Mouse (Mus musculus): Measurements from ENCODE around the gene Islr.

DNA sequence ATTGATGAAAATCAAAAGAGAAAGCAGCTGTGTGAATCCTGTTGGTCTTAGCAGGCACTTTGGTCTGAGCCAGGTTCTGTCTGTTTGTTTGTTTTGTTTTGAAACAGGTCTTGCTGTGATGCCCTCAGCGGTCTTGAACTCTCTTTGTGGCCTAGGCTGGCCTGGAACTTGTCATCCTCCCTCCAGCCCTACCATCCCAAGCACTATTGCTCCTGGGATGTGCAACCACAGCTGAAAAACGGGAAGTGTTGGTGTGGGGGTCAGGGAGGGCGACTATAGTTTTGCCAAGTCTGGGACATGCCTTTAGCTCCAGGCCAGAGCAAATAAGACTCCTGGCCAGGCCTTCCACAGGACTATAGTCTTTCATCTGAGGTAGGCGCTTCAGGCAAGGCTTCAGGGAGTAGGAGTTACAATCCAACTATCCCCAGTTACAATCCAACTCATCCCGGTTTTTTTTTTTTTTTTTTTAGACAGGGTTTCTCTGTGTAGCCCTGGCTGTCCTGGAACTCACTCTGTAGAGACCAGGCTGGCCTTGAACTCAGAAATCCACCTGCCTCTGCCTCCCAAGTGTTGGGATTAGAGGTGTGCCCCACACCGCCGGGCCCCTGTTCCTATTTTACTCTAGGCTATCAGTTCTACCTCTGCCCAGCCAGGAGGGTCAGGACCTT lies 44.8 kb upstream of the Islr start:
- TF ChIP-seq CTCF (IDR thresholded peaks at IDR 0.05; ENCODE audit: borderline replicate concordance, insufficient read depth, low read length) = no peak
- TF ChIP-seq POLR2A (IDR thresholded peaks at IDR 0.05; ENCODE audit: low read depth, low read length) = peak; percentile 16; the same call in 1 of the 2 replicates

All from embryonic fibroblast, embryonic 13.5 days (primary cell).